Mouse (Mus musculus) heart, embryonic 14.5 days (tissue): ENCODE data around the gene Zkscan2. TPM values are rescaled to one million over a fixed set of nuclear protein-coding genes. Genes with fewer than 3 reads are reported as not detected.
A peak's percentile ranks its signal among the peaks of the same experiment; 100 is the strongest.

Experiments used
- ATAC-seq: fragments of 200-750 bp; cut with Nextera tagmentation; 2 replicates; pipeline ENCODE4 v1.8.0; 2017; ENCODE audit warnings: low read depth, moderate TSS enrichment; ENCODE audit not compliant: insufficient number of reproducible peaks, insufficient read depth, low FRiP score
- H3K27ac ChIP-seq, 2 experiments: fragments of 200-500 bp in 1 of 2; fragments of 300-500 bp in 1 of 2; sonication (generic) in 1 of 2; replicated peaks in 1 of 2; 2 replicates each; pipeline ENCODE4 v1.5.1; 2012 to 2014; ENCODE audit warnings: low read depth in 2 of 2, low read length in 2 of 2, control low read depth in 1 of 2, mild to moderate bottlenecking in 1 of 2, mixed read lengths in 1 of 2; ENCODE audit not compliant: control insufficient read depth in 1 of 2, insufficient read depth in 1 of 2
- H3K27me3 ChIP-seq: fragments of 300-500 bp; sonication (generic); 2 replicates; pipeline ENCODE4 v1.6.1; 2014; ENCODE audit warnings: mild to moderate bottlenecking, low read length, control low read depth; ENCODE audit not compliant: control insufficient read depth, insufficient read depth
- H3K36me3 ChIP-seq: fragments of 300-500 bp; sonication (generic); 2 replicates; pipeline ENCODE4 v1.6.1; 2014; ENCODE audit warnings: mild to moderate bottlenecking, control low read depth, low read length, mixed read lengths; ENCODE audit not compliant: control insufficient read depth, insufficient read depth
- H3K4me1 ChIP-seq, 2 experiments: fragments of 200-500 bp in 1 of 2; fragments of 300-500 bp in 1 of 2; sonication (generic) in 1 of 2; 2 replicates each; pipeline ENCODE4 v1.6.1; 2012 to 2014; ENCODE audit warnings: low read length in 2 of 2, control low read depth in 1 of 2, mixed read lengths in 1 of 2; ENCODE audit not compliant: control insufficient read depth in 2 of 2, insufficient read depth in 2 of 2
- H3K4me2 ChIP-seq: fragments of 300-500 bp; sonication (generic); 2 replicates; pipeline ENCODE4 v1.6.1; 2014; ENCODE audit warnings: mild to moderate bottlenecking, low read length
- H3K4me3 ChIP-seq, 2 experiments: fragments of 200-500 bp in 1 of 2; fragments of 300-500 bp in 1 of 2; sonication (generic) in 1 of 2; 2 replicates each; pipeline ENCODE4 v1.5.1; 2012 to 2014; ENCODE audit warnings: low read length in 2 of 2, mild to moderate bottlenecking in 2 of 2, control low read depth in 1 of 2, low read depth in 1 of 2, moderate library complexity in 1 of 2; ENCODE audit not compliant: control insufficient read depth in 1 of 2, insufficient read depth in 1 of 2
- H3K9ac ChIP-seq: fragments of 300-500 bp; sonication (generic); 2 replicates; pipeline ENCODE4 v1.6.1; 2014; ENCODE audit warnings: mild to moderate bottlenecking, low read length
- H3K9me3 ChIP-seq: fragments of 300-500 bp; sonication (generic); 2 replicates; pipeline ENCODE4 v1.6.1; 2016; ENCODE audit warnings: low read length, control low read depth; ENCODE audit not compliant: control insufficient read depth
- WGBS: fragments of 180-500 bp; shearing (Covaris S2); extraction: QIAGEN DNeasy Blood & Tissue Kit; methylation state at CpG from one replicate; pipeline ENCODE4 v1.1.7; 2014; 5-methylcytosine and 5-hydroxymethylcytosine counted together
- polyA plus RNA-seq: library from polyadenylated mRNA; unstranded; fragments of >200 nt; fragmentation: Nextera tagmentation; extraction: Ambion mirVana; gene quantifications from 2 replicates; pipeline ENCODE4 v1.2.1, GENCODE M21; 2014

Zkscan2 gene
- 2.7 and 2.8 TPM in 2 replicates for polyA plus RNA-seq

GRCm38 (mm10) chr7:123500239-123501219 lies at the start of gene Zkscan2:
TSS of gene Zkscan2 (minus strand) at chr7:123500449.
- H3K9ac ChIP-seq: peak within 1 kb of the TSS; percentile 78

GRCm38 (mm10) chr7:123529190-123529589 lies 28.9 kb upstream of the Zkscan2 start:
- H3K4me3 ChIP-seq: no peak overlapping the region
- H3K9me3 ChIP-seq: 0 out of 2 replicates have a peak, but pooled peaks cover 6% of the 10 kb centered on the region
- H3K27ac ChIP-seq: no peak overlapping the region
- H3K36me3 ChIP-seq: no peaks in the 10 kb centered on the region
- no peaks in the 10 kb centered on the region for H3K27me3 ChIP-seq
- WGBS: 35% methylated on average over 3 of the region's 3 CpGs
- peak; percentile 50; the same call in 1 of the 2 replicates for ATAC-seq
- H3K9ac ChIP-seq: no peak overlapping the region
- H3K4me1 ChIP-seq: 0 out of 4 replicates have a peak, but pooled peaks cover 0 to 3% of the 10 kb centered on the region in 2 experiments
- H3K4me2 ChIP-seq: no peak overlapping the region

More at GRCm38 (mm10) chr7:123500239-123501219, at the start of gene Zkscan2:
- Histone ChIP-seq H3K9me3 (no peaks in the 10 kb centered on the region), H3K36me3 (peaks cover 9% of the 10 kb centered on the region; the same call in 1 of the 2 replicates), H3K4me2 (peak within 1 kb of the TSS; percentile 97), H3K27ac (peak within 1 kb of the TSS in 1 of 2 experiments; percentile 2; a peak in 1 of 4 replicates), H3K27me3 (no peaks in the 10 kb centered on the region), H3K4me1 (peaks cover 4 to 6% of the 10 kb centered on the region in 2 experiments; a peak in 2 of 4 replicates), H3K4me3 (peak within 1 kb of the TSS; percentile 50 to 64)
- peak; percentile 89 for ATAC-seq
- WGBS: 1% methylated on average over 71 of the region's 71 CpGs

- WGBS: 26% methylated on average over 10 of the region's 10 CpGs
- ATAC-seq: no peak
Observed at GRCm38 (mm10) chr7:123525761-123526160, 25.5 kb upstream of the Zkscan2 start.

GRCm38 (mm10) chr7:123524218-123524861 lies 24.1 kb upstream of the Zkscan2 start:
- H3K27me3 ChIP-seq: no peaks in the 10 kb centered on the region
- H3K4me1 ChIP-seq: 0 out of 4 replicates have a peak, but pooled peaks cover 0 to 3% of the 10 kb centered on the region in 2 experiments
- no peaks in the 10 kb centered on the region for H3K36me3 ChIP-seq
- 19% methylated on average over 8 of the region's 8 CpGs for WGBS
- no peak for ATAC-seq
- H3K27ac ChIP-seq: no peak overlapping the region
- no peaks in the 10 kb centered on the region for H3K9me3 ChIP-seq
- H3K9ac ChIP-seq: no peak overlapping the region
- peak overlapping the region; percentile 21; the same call in 1 of the 2 replicates for H3K4me2 ChIP-seq
- H3K4me3 ChIP-seq: no peak overlapping the region

More at GRCm38 (mm10) chr7:123525761-123526160, 25.5 kb upstream of the Zkscan2 start:
- H3K9me3 ChIP-seq: no peaks in the 10 kb centered on the region
- H3K9ac ChIP-seq: no peak overlapping the region
- H3K4me2 ChIP-seq: no peak overlapping the region
- H3K36me3 ChIP-seq: no peaks in the 10 kb centered on the region
- no peak overlapping the region for H3K4me3 ChIP-seq
- H3K27me3 ChIP-seq: no peaks in the 10 kb centered on the region
- 0 out of 4 replicates have a peak, but pooled peaks cover 0 to 3% of the 10 kb centered on the region in 2 experiments for H3K4me1 ChIP-seq
- no peak overlapping the region for H3K27ac ChIP-seq

- Histone ChIP-seq H3K9ac (no peak overlapping the region), H3K27me3 (no peaks in the 10 kb centered on the region), H3K9me3 (peaks cover 13% of the 10 kb centered on the region; the same call in 1 of the 2 replicates), H3K27ac (no peak overlapping the region), H3K36me3 (no peaks in the 10 kb centered on the region), H3K4me1 (no peaks in the 10 kb centered on the region), H3K4me2 (no peak overlapping the region), H3K4me3 (no peak overlapping the region)
- no peak for ATAC-seq
- WGBS: 75% methylated on average over 7 of the region's 7 CpGs
Observed at GRCm38 (mm10) chr7:123507946-123508345, 7.7 kb upstream of the Zkscan2 start.

GRCm38 (mm10) chr7:123503358-123503757 lies 3.1 kb upstream of the Zkscan2 start:
- Histone ChIP-seq H3K27me3 (no peaks in the 10 kb centered on the region), H3K36me3 (no peaks in the 10 kb centered on the region), H3K4me2 (no peak overlapping the region), H3K4me1 (peaks cover 4 to 6% of the 10 kb centered on the region in 2 experiments; a peak in 2 of 4 replicates), H3K9me3 (peaks cover 13% of the 10 kb centered on the region; the same call in 1 of the 2 replicates), H3K4me3 (no peak overlapping the region), H3K27ac (no peak overlapping the region), H3K9ac (no peak overlapping the region)
- 20% methylated on average over 1 of the region's 1 CpGs for WGBS
- ATAC-seq: no peak
